Mouse (Mus musculus): ENCODE data around the gene Gtf3c5.

- no peak for TF ChIP-seq GATA1 (IDR thresholded peaks at IDR 0.05; ENCODE audit: borderline replicate concordance, low read length)
- no peak for TF ChIP-seq FLI1 (IDR thresholded peaks at IDR 0.05; ENCODE audit: low read length)
Measured at GRCm38 (mm10) chr2:28624870-28625269, 41.3 kb upstream of the Gtf3c5 start.

All from megakaryocyte, embryonic 14.5 days (primary cell).